Mouse (Mus musculus) bone marrow macrophage, adult 2 months (primary cell): ENCODE measurements around the gene Rnf115.

Experiments used
- CTCF ChIP-seq: IDR thresholded peaks from 2 replicates; pipeline ENCODE4 v1.5.1; 2012; ENCODE audit warnings: low read depth, mild to moderate bottlenecking, low read length, moderate library complexity
- POLR2A ChIP-seq: IDR thresholded peaks from 2 replicates; pipeline ENCODE4 v1.6.1; 2012; ENCODE audit warnings: mild to moderate bottlenecking, low read depth, low read length, borderline replicate concordance

DNA sequence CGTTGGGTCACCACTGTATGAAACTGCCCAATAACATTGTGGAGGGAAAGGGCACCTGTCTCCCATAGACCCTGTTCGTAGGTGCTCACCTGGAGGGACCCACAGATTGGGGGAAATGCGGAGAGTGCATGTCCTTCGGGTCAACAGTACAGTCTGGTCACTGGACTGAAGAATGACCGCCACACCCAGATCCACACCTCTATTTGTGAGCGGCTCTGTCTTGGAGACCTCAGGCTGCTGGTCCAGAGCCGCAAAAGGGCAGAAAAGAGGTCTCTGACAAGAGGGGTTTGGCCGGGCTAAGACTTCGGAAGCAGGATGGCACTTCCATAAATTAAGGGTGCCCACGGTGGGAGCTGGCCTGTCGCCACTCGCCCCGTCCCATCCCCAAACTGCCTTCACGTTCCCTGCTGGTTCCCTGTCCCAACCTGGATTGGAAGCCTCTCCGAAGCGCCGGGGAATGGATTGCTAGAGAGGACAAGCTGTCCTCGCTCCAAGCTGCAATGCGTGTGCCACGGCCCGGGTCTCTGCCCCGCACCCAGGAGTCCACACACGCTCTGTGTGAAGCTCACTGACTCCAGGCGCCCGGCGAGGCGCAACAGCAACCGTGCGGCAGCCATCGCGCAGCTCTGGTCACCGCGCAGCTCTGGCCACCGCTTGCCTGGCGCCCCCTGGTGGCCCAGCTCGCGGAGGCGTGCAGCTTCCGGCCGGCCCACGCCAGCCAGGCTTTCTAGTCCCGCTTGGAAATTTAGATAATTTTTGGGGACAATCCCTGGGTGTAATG is 19.4 kb upstream of the Rnf115 start, which contains the start of gene Nudt17:
- TF ChIP-seq CTCF (peak; percentile 87), POLR2A (no peak)
